Mouse (Mus musculus) C2C12 (cell line): ENCODE measurements around the gene Ttf1.

Source experiments
- CEBPB ChIP-seq: IDR thresholded peaks from one replicate; pipeline ENCODE4 v1.6.1; 2011; ENCODE audit warnings: low read depth, mild to moderate bottlenecking, control low read depth, moderate library complexity
- CTCF ChIP-seq: IDR thresholded peaks from one replicate; pipeline ENCODE4 v1.5.1; 2011; ENCODE audit not compliant: control insufficient read depth, insufficient read depth, insufficient read length
- FOSL1 ChIP-seq: IDR thresholded peaks from one replicate; pipeline ENCODE4 v1.8.0; 2011; ENCODE audit warnings: mild to moderate bottlenecking, low read length; ENCODE audit not compliant: poor library complexity, insufficient read depth, severe bottlenecking
- MAX ChIP-seq: IDR thresholded peaks from one replicate; pipeline ENCODE4 v1.6.1; 2011; ENCODE audit warnings: mild to moderate bottlenecking, control low read depth
- MYOD1 ChIP-seq: IDR thresholded peaks from one replicate; pipeline ENCODE4 v1.6.1; 2011; ENCODE audit warnings: low read depth; ENCODE audit not compliant: control insufficient read depth, insufficient read length
- MYOG ChIP-seq: IDR thresholded peaks from one replicate; pipeline ENCODE4 v1.6.1; 2011; ENCODE audit not compliant: control insufficient read depth, insufficient read length; ENCODE audit errors: extremely low read depth
- USF1 ChIP-seq: IDR thresholded peaks from one replicate; pipeline ENCODE4 v1.6.1; 2011; ENCODE audit warnings: low read depth, mild to moderate bottlenecking, control low read depth, moderate library complexity

DNA sequence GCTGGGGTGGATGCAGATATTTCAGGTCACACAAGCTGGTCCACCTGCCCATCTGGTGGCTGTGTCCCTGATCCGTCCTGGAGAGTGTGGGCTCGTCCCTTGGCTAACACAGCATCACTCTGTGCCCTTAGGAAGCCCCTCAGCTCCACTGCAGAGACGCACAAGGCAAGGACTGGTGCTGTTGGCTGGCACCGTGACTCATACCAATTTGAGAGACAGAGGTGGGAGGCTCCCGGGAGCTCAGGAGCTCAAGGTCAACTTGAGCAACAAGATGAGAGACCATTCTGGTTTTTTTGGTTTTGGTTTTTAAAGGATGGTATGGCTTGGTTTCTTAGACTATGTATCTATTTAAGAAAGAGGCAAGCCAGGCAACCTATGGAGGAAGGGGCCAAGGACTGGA lies 47.5 kb upstream of the Ttf1 start:
- no peak for TF ChIP-seq CTCF
- TF ChIP-seq MAX = no peak
- TF ChIP-seq USF1 = no peak
- TF ChIP-seq MYOG = no peak
- TF ChIP-seq MYOD1 = no peak
- no peak for TF ChIP-seq CEBPB
- no peak for TF ChIP-seq FOSL1
